Mouse (Mus musculus): ENCODE measurements at regions not wholly inside any gene's neighbourhood (a gene's known extent, or its start where the extent isn't known, plus 50 kb on each side); places are given as distances from the start of the nearest gene placed in this dataset.

- TF ChIP-seq CTCF (IDR thresholded peaks at IDR 0.05; ENCODE audit: low read depth) (no peak), EP300 (IDR thresholded peaks at IDR 0.05; ENCODE audit: low read depth) (no peak)
These were observed 85.8 kb upstream of the N6amt1 start for GRCm38 (mm10) chr16:87267954-87268804.

Measured in liver, embryonic 14.5 days (tissue).